Mouse (Mus musculus) adrenal gland, postnatal 25 days (tissue): ENCODE measurements around the gene 1700001C02Rik. TPM values are rescaled to one million over a fixed set of nuclear protein-coding genes. Genes with fewer than 3 reads are reported as not detected.

Experiments
- DNase-seq: peaks from one replicate; pipeline ENCODE4 v3.0.0; 2021; ENCODE audit warnings: mixed read lengths
- total RNA-seq: library from RNA; stranded (reverse); gene quantifications from 2 replicates; pipeline ENCODE4 v1.2.3, GENCODE M21; 2021

1700001C02Rik gene
- total RNA-seq, 1 experiment from 2014 or later: not detected

DNA sequence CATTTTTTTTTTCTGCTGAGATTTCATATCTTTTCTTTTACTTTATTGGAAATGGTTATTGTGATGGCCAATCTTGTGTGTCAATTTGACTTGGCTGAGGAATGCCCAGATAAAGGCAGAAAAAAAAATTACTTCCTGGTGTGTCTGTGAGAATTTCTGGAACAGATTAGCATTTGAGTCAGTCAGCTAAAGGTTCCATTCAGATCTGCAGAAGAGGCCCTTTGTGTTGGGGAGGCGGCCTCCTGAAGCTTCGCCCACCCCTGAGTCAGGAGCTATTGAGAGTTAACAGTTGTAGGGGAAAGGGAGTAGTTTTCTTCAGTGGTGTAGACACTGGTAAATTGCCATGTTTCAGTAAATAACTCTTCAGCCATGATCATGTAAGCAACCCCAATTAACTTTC lies 29.4 kb downstream of the 1700001C02Rik start:
- DNase-seq: no peak

DNA sequence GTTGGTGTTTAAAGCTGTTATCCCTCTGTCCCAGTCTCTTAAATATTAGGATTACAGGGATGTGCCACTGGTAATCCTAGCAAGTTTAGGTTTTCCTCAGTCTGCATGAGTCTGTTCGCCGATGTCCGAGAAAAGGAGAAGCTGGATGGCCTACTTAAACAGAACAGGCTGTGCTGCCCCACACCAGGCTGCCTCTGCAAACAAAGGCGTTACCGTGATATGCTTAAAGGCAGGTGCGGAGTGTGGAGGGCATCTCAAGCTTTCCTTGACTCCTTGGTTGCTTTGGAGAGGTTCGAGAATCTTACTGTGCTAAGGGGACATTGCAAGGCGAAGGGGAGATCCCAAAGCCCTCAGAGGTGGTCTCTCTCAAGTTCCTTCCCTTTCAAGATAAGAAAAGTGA lies 31.0 kb downstream of the 1700001C02Rik start:
- no peak for DNase-seq

DNA sequence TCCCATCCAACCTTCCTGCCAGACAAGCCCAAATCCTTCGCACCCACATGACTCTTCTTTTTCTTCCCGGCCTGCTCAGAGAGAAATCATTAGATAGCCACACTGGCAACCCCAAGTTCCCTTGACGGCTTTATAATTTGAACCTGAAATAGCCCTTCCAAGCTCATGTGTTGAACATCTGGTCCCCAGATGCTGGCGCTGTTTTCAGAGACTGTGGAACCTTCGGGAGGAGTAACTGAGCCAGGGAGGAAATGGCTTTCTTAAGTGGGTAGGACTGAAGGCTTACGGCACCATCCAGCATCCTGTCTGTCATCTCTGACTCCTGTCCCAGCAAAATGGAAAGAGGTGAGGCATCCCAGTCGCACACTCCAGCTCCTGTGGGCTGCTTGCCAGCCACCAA lies 31.5 kb downstream of the 1700001C02Rik start:
- no peak for DNase-seq

DNA sequence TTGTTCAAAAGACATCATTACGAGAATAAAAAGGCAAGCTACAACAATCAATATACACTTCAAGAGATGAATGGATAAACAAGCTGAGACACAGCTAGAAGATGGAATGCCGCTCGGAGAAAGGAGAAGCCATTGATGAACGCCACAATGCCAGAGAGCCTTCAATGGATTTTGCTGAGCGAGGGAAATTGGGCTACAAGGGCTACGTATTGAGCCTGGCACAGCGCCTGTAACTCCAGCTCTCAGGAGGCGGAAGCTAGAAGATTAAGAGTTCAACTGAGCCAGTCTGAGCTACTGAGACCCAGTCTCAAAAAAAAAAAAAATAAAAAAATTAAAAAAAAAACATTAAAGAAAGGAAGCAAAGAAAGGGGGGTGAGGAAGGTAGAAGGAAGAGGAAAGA lies 47.3 kb downstream of the 1700001C02Rik start:
- no peak for DNase-seq

DNA sequence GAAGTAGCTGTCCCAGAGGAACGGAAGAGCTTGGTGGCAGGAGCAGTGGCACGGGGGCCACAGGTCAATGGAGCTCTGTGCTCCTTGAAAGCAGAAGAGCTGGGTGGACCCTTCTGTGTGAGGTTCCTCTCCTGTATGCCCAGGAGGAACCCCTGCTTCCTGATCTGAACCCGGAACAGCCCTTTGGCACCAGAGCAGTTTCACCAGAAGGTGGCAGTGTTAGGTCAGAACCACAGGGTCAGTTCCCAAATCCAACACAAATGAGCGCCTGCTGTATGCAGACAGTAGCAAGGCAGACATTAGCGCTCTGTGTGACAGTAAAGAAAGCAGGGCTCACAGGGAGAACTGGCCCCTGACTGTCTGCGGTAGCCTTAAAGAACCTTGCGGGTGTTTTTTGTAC lies 50.5 kb downstream of the 1700001C02Rik start:
- peak; percentile 71 for DNase-seq

DNA sequence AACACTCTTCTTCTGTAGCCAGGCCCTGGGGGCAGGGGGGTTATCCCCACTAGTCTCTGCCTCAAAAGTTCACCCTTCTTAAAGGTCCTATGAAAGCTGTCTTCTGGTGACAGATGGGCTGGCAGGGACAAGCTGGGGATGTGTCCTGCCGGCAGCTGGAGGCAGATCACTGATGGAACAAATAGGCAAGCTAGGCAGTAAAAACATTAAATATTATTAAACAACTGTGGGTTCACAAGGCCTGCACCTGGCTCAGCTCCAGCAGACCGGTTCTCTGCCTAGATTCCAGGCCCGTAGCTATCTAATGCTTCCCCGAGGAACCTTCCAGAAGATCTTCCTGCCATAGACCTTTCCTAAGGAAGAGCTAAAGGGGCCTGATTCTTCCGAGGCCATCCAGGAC lies 52.3 kb downstream of the 1700001C02Rik start:
- DNase-seq: peak; percentile 52

DNA sequence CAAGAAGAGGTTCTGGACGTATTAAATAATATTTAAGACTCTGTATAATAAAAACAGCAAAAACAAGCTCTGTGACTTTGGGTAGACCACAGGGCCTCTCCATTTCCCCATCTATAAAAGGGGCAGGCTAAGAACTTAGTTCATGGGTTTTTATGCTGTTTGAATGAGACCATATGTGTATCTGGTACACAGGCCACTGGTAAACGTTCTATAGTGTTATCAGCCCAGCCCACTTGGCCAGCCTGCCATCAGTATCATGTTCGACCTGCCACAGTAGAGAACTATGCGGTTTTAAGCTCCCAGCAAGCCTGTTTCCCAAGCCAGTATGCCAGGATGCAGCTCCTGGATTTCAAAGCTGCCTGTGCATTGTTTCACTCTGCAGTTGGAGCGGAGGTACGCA lies 52.7 kb downstream of the 1700001C02Rik start:
- DNase-seq: no peak

DNA sequence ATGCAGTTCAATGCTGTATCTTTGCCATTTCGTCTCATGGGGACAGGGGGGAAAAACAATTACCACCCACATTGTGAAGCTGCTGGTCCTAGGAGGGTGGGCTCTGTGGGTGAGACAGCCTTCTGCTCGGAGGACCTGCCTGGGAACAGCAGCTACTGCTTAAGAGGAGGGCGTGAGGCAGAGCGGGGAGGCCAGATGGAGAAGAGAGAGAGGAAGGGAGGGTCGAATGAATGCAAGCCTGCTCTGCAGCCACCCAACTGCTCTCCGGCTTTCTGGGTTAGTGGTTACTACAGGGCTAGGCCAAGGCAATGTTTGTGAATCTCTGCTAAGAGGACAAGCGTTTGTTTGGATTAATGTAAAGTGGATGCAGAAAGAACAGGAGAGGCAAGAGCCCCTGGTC lies 53.6 kb downstream of the 1700001C02Rik start:
- no peak for DNase-seq

DNA sequence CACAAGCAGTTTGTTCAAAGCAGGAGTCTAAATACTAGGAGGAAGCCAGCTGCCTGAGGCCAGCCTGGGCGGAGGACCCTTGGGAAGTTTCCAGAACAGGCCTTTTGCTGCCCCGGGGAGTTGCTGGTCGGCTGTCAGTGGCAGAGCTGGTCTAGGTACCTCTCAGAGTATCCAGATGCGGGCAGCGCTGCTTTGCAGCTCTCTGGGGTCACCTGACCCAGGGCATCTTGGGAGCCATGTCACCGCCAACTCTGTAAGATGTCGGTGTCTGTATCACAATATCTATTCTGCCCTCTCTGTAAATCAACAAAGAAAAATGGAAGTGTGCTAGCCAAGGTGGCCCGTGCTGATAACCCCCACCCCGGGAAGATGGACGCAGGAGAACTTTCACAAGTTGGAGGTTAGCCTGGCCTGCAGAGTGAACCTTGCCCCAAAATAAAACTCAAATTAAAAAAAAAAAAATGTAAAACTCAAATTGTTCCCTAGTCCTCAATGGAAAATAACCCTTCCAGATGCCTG lies 54.4 kb downstream of the 1700001C02Rik start:
- DNase-seq: peak; percentile 56

DNA sequence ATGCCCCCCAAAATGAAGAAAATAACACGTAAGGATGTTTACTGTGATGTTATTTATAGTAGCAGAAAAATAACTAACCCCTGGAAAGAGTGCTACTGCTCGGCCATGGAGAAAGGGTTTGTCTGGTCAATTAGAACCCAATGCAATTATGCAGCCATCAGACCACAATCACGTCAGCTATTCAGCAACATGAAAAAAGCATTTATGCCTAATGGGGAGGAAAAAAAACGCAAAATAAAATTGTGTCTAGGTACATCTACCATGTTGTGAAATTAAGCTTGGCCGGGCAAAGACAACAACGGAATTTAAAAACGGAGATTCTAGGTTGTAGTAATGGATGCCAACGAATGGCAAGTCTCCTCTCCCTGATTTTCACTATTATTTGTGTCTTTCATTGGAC lies 56.6 kb downstream of the 1700001C02Rik start:
- DNase-seq: no peak

DNA sequence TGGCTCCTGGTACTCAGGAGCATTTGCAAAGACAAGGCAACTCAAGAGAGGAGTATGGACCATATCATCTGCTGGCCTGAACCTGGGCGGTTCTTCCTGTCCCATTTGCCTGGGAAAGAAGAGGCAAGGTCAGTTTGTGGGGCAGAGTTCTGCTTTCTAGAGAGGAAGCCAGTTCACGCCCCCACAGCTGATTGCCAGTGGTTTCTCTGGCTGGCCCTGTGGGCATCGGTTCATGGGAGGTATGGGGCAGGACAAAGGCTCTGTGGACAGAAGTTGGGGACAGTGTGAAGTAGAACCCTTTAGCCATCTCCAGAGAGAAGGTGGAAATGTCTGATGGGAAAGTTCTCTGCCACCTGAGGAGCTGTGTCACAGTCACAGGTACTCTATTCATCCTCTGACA lies 57.3 kb downstream of the 1700001C02Rik start:
- no peak for DNase-seq

DNA sequence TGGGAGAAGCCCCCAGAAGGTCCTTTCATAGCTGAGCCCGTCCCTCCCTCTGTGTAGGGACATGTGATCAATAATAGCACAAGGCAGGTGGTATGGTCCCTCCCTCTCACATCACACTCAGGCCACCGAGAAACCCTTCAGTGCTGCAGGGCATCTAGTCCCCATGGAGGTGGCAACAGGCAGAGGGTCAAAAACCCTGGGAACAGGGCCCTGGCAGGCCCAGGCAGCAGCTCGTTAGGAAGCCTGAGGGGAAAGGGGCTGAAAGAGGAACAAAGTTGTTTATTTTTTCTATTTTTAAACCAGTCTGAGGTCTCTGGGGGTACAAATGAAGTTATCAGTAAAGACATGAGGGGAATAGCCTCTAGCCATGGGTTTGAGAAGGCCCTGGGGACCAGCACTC lies 58.4 kb downstream of the 1700001C02Rik start:
- DNase-seq: no peak

DNA sequence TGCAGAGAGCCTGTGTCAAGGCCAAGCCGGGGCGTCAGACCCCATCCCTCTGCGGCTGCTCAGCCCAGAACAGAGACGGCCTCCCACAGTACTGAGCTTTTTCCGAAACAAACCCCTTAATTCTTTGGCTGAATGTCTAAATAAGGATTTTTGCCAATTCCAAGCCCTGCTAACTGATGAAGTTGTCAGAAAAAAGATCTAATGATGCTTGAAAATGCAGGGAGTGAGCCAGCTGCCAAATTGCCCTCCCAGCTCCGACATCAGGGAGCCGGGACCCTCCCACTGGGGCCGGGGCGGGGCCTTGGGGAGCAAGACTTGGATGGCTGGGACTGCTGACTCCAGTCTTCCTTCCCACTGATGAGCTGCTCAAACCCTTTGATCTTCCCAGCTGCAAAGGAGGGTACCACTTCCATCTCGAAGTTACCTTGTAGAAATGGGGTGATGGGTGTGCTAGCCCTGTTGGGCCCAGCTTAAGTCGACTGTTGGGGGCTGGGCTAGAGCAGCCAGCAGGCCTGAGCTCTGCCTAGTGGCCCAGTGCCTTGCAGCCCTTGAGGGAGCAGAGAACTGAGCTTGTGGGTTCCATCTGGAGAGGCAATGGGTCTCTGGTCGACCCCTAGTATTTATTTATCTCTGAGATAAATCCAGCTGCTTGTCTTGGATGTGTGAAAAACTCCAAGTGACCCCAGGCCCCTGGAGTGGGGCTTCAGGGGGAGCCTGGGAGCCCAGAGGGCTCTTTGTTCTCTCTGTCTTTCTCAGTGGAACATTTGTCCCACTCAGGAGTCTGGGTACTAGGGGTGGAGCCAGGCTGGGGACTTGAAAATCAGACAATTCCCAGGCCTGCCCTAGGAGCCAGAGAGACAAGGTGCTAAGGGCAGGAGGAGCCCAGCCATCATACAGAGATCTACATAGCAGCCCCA lies 60.3 kb downstream of the 1700001C02Rik start:
- DNase-seq: no peak

DNA sequence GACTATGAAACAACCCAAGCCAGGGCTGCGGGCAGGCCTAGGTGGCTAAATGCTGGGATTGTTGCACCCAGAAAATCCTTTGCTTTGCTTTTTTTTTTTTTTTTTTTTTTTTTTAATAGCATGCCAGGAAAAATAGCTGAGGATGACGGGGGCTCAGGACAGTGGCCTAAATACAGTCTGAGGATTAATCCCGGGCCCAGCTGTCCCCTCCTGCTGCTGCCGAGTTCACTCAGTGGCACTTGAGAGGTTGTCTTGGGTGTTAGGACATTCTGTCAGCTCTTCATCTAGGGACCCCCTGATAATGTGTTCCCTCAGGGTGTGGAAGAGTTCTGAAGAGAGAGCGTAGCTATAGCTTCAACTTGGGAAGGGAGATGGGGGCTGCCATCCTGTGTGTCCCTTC lies 61.3 kb downstream of the 1700001C02Rik start:
- DNase-seq: no peak

DNA sequence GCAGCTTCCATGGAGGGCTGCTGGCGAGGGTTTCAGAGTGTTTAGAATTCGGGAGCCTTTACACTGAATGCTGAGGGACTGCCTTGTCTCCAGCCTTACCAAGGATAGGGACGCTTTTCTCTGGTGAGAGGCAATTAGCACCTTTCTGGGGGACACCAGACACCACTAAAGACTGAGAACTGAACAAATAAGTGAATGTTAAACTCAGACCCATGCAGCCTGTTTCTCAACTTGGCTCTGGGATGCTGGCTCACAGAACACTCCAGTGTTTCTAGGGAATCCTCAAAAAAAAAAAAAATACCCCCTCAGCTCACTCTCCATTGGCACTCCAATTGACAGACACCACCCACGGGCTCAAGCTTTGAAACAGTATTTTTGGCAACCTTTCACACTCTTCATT lies 63.1 kb downstream of the 1700001C02Rik start:
- DNase-seq: no peak

Other genes starting within 250 kb of the 1700001C02Rik start
- 22.6 and 22.7 TPM in 2 replicates for gene Selenoi, start 233.5 kb upstream of the 1700001C02Rik start, total RNA-seq
- gene Drc1, start 184.7 kb upstream of the 1700001C02Rik start, total RNA-seq: 0.82 TPM in 1 of 2 replicates, not detected in the other
- gene Otof, start 4.1 kb upstream of the 1700001C02Rik start, total RNA-seq: 0.09 TPM in 1 of 2 replicates, not detected in the other
- gene Cib4, start 79.8 kb downstream of the 1700001C02Rik start, total RNA-seq: 2.2 TPM in 2 replicates
- gene Kcnk3, start 122.1 kb downstream of the 1700001C02Rik start, total RNA-seq: 1,220 and 1,477 TPM in 2 replicates
- 51.4 and 52.6 TPM in 2 replicates for gene Slc35f6, start 181.9 kb downstream of the 1700001C02Rik start, total RNA-seq
- gene Cenpa, start 200.7 kb downstream of the 1700001C02Rik start, total RNA-seq: 15.1 and 19.2 TPM in 2 replicates
- 0.57 and 1.3 TPM in 2 replicates for gene Dpysl5, start 245.5 kb downstream of the 1700001C02Rik start, total RNA-seq